Comparison of ENCODE assay signal across 8 mouse cellular contexts in the genomic region with DNA sequence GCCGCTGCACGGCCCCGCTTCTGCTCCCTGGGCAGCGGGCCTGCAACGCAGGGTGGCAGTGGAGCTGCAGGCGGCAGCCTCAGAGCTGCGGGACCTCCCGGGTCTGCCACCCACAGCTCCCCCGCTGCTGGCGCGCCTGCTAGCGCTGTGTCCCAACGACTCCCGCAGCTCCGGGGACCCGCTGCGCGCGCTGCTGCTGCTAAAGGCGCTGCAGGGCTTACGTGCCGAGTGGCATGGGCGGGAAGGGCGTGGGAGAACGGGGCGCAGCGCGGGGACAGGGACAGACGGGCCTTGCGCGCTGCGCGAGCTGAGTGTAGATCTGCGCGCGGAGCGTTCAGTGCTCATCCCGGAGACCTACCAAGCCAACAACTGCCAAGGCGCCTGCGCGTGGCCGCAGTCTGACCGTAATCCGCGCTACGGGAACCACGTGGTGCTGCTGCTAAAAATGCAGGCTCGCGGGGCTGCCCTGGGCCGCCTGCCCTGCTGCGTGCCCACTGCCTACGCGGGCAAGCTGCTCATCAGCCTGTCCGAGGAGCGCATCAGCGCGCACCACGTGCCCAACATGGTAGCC. TPM values are rescaled to one million over a fixed set of nuclear protein-coding genes. Genes with fewer than 3 reads are reported as not detected.
DNase-seq lines count a peak whose midpoint lies in the region; ATAC-seq and TF ChIP-seq lines count a peak whose summit lies in the region.

No protein-coding gene starts in this region.

- TF ChIP-seq POLR2A in brain, embryonic 14.5 days (IDR thresholded peaks at IDR 0.05; ENCODE audit: borderline replicate concordance, extremely low read depth, insufficient read depth, insufficient read length, poor library complexity, severe bottlenecking), result peak; percentile 21; the same call in 1 of the 2 replicates
- TF ChIP-seq POLR2A in myocyte (IDR thresholded peaks at IDR 0.05; ENCODE audit: insufficient read length, low read depth), result peak; percentile 45

- 1% methylated on average over 55 of the region's 58 CpGs for WGBS in forebrain, embryonic 12.5 days
- WGBS in heart, embryonic 15.5 days, result 1% methylated on average over 58 of the region's 58 CpGs
- 3% methylated on average over 58 of the region's 58 CpGs for WGBS in liver, embryonic 12.5 days (ENCODE audit: insufficient replicate concordance)
- 1% methylated on average over 52 of the region's 58 CpGs for WGBS in stomach, postnatal 0 days

- TF ChIP-seq EP300 in stomach, postnatal 0 days (optimal IDR thresholded peaks at IDR 0.05), result no peak

- H3K4me2 ChIP-seq in forebrain, embryonic 12.5 days, result peak overlapping the region; percentile 95
- H3K4me2 ChIP-seq in heart, embryonic 15.5 days, result peak overlapping the region; percentile 93
- peak overlapping the region; percentile 88 for H3K4me2 ChIP-seq in liver, embryonic 12.5 days
- H3K4me2 ChIP-seq in myocyte (ENCODE audit: low read depth), result no peak overlapping the region
- H3K4me2 ChIP-seq in stomach, postnatal 0 days (replicated peaks; ENCODE audit: low read depth), result peak overlapping the region; percentile 88

- H3K79me2 ChIP-seq in myocyte (ENCODE audit: control insufficient read depth, insufficient read depth), result no peaks in the 10 kb centered on the region

- peaks cover 38% of the 10 kb centered on the region for H3K36me3 ChIP-seq in forebrain, embryonic 12.5 days (replicated peaks)
- H3K36me3 ChIP-seq in heart, embryonic 15.5 days, result peaks cover 25% of the 10 kb centered on the region
- peaks cover 35% of the 10 kb centered on the region for H3K36me3 ChIP-seq in liver, embryonic 12.5 days
- H3K36me3 ChIP-seq in myocyte (ENCODE audit: control insufficient read depth, insufficient read depth), result peaks cover 3% of the 10 kb centered on the region
- H3K36me3 ChIP-seq in stomach, postnatal 0 days (ENCODE audit: control insufficient read depth, insufficient read depth, low read length), result peaks cover 21% of the 10 kb centered on the region

- peak overlapping the region; percentile 66 for H3K9ac ChIP-seq in forebrain, embryonic 12.5 days
- peak overlapping the region; percentile 60 for H3K9ac ChIP-seq in heart, embryonic 15.5 days
- peak overlapping the region; percentile 65 for H3K9ac ChIP-seq in liver, embryonic 12.5 days
- peak overlapping the region; percentile 58 for H3K9ac ChIP-seq in stomach, postnatal 0 days (ENCODE audit: low read length)

- H3K9me3 ChIP-seq in forebrain, embryonic 12.5 days, result no peaks in the 10 kb centered on the region
- no peaks in the 10 kb centered on the region for H3K9me3 ChIP-seq in heart, embryonic 15.5 days (replicated peaks)
- no peaks in the 10 kb centered on the region for H3K9me3 ChIP-seq in liver, embryonic 12.5 days (replicated peaks)
- no peaks in the 10 kb centered on the region for H3K9me3 ChIP-seq in stomach, postnatal 0 days (ENCODE audit: control insufficient read depth, low read length)

- DNase-seq in brain, embryonic 14.5 days (ENCODE audit: low read depth), result peak; percentile 94
- peak; percentile 82 for DNase-seq in kidney, postnatal 10 days
- peak; percentile 69 for DNase-seq in stomach, postnatal 0 days (ENCODE audit: low spot score)

- H3K27me3 ChIP-seq in forebrain, embryonic 12.5 days, result peaks cover 57% of the 10 kb centered on the region
- H3K27me3 ChIP-seq in heart, embryonic 15.5 days, result peaks cover 5% of the 10 kb centered on the region; the same call in 1 of the 2 replicates
- H3K27me3 ChIP-seq in liver, embryonic 12.5 days (replicated peaks), result peaks cover 61% of the 10 kb centered on the region
- H3K27me3 ChIP-seq in myocyte (ENCODE audit: control insufficient read depth, insufficient read depth, insufficient read length), result no peaks in the 10 kb centered on the region
- no peaks in the 10 kb centered on the region for H3K27me3 ChIP-seq in stomach, postnatal 0 days (ENCODE audit: control insufficient read depth, insufficient read depth, low read length)

- peak overlapping the region; percentile 52 for H3K4me3 ChIP-seq in forebrain, embryonic 12.5 days (replicated peaks)
- peak overlapping the region; percentile 54 for H3K4me3 ChIP-seq in heart, embryonic 15.5 days
- peak overlapping the region; percentile 56 for H3K4me3 ChIP-seq in liver, embryonic 12.5 days
- H3K4me3 ChIP-seq in myocyte, result no peak overlapping the region
- peak overlapping the region; percentile 43 for H3K4me3 ChIP-seq in stomach, postnatal 0 days (ENCODE audit: low read depth, low read length)

- peak overlapping the region; percentile 75 for H3K27ac ChIP-seq in forebrain, embryonic 12.5 days
- peak overlapping the region; percentile 86 for H3K27ac ChIP-seq in heart, embryonic 15.5 days
- peak overlapping the region; percentile 53; the same call in 1 of the 2 replicates for H3K27ac ChIP-seq in liver, embryonic 12.5 days
- H3K27ac ChIP-seq in stomach, postnatal 0 days (replicated peaks), result peak overlapping the region; percentile 49; the same call in 1 of the 2 replicates

- ATAC-seq in CD4-positive, CD25-positive, alpha-beta regulatory T cell, adult 4 months, result peak; percentile 64
- ATAC-seq in forebrain, embryonic 12.5 days (ENCODE audit: low FRiP score), result peak; percentile 85
- peak; percentile 76 for ATAC-seq in heart, embryonic 15.5 days (replicated peaks; ENCODE audit: insufficient number of reproducible peaks, insufficient read depth, low FRiP score, low read depth)
- ATAC-seq in liver, embryonic 12.5 days, result peak; percentile 11
- ATAC-seq in stomach, postnatal 0 days (ENCODE audit: low FRiP score, low TSS enrichment), result peak; percentile 54

- H3ac ChIP-seq in myocyte (ENCODE audit: control insufficient read depth, insufficient read length), result no peak overlapping the region

- no peak for TF ChIP-seq CTCF in brain, embryonic 14.5 days (IDR thresholded peaks at IDR 0.05; ENCODE audit: borderline replicate concordance, extremely low read depth, insufficient read depth, insufficient read length)
- TF ChIP-seq CTCF in stomach, postnatal 0 days (IDR thresholded peaks at IDR 0.05; ENCODE audit: low read depth), result 0 out of 2 replicates have a peak, but pooled peaks have one; percentile 10

- H3K4me1 ChIP-seq in forebrain, embryonic 12.5 days, result peaks cover 47% of the 10 kb centered on the region
- H3K4me1 ChIP-seq in heart, embryonic 15.5 days (replicated peaks), result peaks cover 56% of the 10 kb centered on the region
- H3K4me1 ChIP-seq in liver, embryonic 12.5 days, result peaks cover 60% of the 10 kb centered on the region
- H3K4me1 ChIP-seq in stomach, postnatal 0 days (replicated peaks; ENCODE audit: control insufficient read depth, insufficient read depth), result no peaks in the 10 kb centered on the region

RNA-seq across cellular contexts. Expression of a gene that starts 2.1 kb away (rescaled TPM):
- polyA plus RNA-seq in CD4-positive, CD25-positive, alpha-beta regulatory T cell, adult 4 months (2017; shearing (Covaris generic)), result not detected
- 1.7 and 2.1 TPM in 2 replicates for polyA plus RNA-seq in brain, embryonic 14.5 days (2012; rRNA removed)
- polyA plus RNA-seq in forebrain, embryonic 12.5 days (2016; fragmentation: Nextera tagmentation; extraction: Ambion mirVana), result 0.15 TPM in 1 of 2 replicates, not detected in the other
- polyA plus RNA-seq in heart, embryonic 15.5 days (2015; fragmentation: Nextera tagmentation; extraction: Ambion mirVana), result 0.16 and 0.19 TPM in 2 replicates
- 0.07 TPM in 1 of 2 replicates, not detected in the other for polyA plus RNA-seq in liver, embryonic 12.5 days (2016; fragmentation: Nextera tagmentation; extraction: Ambion mirVana)
- polyA plus RNA-seq in myocyte (2012; fragmentation: generic; extraction: Trizol), result 0.76 TPM
- polyA plus RNA-seq in stomach, postnatal 0 days (2015; fragmentation: Nextera tagmentation; extraction: Ambion mirVana), result 6.8 and 6.9 TPM in 2 replicates

RNA-seq across cellular contexts. Expression of a gene that starts 6.2 kb away (rescaled TPM):
- polyA plus RNA-seq in CD4-positive, CD25-positive, alpha-beta regulatory T cell, adult 4 months (2017; shearing (Covaris generic)), result not detected
- 0.21 and 0.45 TPM in 2 replicates for polyA plus RNA-seq in brain, embryonic 14.5 days (2012; rRNA removed)
- polyA plus RNA-seq in forebrain, embryonic 12.5 days (2016; fragmentation: Nextera tagmentation; extraction: Ambion mirVana), result 0.27 and 0.36 TPM in 2 replicates
- polyA plus RNA-seq in heart, embryonic 15.5 days (2015; fragmentation: Nextera tagmentation; extraction: Ambion mirVana), result 4.0 and 5.1 TPM in 2 replicates
- 0.18 and 0.46 TPM in 2 replicates for polyA plus RNA-seq in liver, embryonic 12.5 days (2016; fragmentation: Nextera tagmentation; extraction: Ambion mirVana)
- 343 TPM for polyA plus RNA-seq in myocyte (2012; fragmentation: generic; extraction: Trizol)
- 0.86 and 0.96 TPM in 2 replicates for polyA plus RNA-seq in stomach, postnatal 0 days (2015; fragmentation: Nextera tagmentation; extraction: Ambion mirVana)

RNA-seq across cellular contexts. Expression of a gene that starts 8.7 kb away (rescaled TPM):
- polyA plus RNA-seq in CD4-positive, CD25-positive, alpha-beta regulatory T cell, adult 4 months (2017; shearing (Covaris generic)), result 100 to 1,000 TPM; 106 to 120 TPM
- 88.7 and 125 TPM in 2 replicates for polyA plus RNA-seq in brain, embryonic 14.5 days (2012; rRNA removed)
- 152 and 156 TPM in 2 replicates for polyA plus RNA-seq in forebrain, embryonic 12.5 days (2016; fragmentation: Nextera tagmentation; extraction: Ambion mirVana)
- polyA plus RNA-seq in heart, embryonic 15.5 days (2015; fragmentation: Nextera tagmentation; extraction: Ambion mirVana), result 65.2 and 83.1 TPM in 2 replicates
- polyA plus RNA-seq in liver, embryonic 12.5 days (2016; fragmentation: Nextera tagmentation; extraction: Ambion mirVana), result 134 and 137 TPM in 2 replicates
- polyA plus RNA-seq in myocyte (2012; fragmentation: generic; extraction: Trizol), result 69.6 TPM
- polyA plus RNA-seq in stomach, postnatal 0 days (2015; fragmentation: Nextera tagmentation; extraction: Ambion mirVana), result 62.0 and 65.8 TPM in 2 replicates

RNA-seq across cellular contexts. Expression of a gene that starts 9.1 kb away (rescaled TPM):
- 10 to 100 TPM; 12.3 to 13.2 TPM for polyA plus RNA-seq in CD4-positive, CD25-positive, alpha-beta regulatory T cell, adult 4 months (2017; shearing (Covaris generic))
- 76.3 and 77.0 TPM in 2 replicates for polyA plus RNA-seq in brain, embryonic 14.5 days (2012; rRNA removed)
- polyA plus RNA-seq in forebrain, embryonic 12.5 days (2016; fragmentation: Nextera tagmentation; extraction: Ambion mirVana), result 77.1 and 89.4 TPM in 2 replicates
- polyA plus RNA-seq in heart, embryonic 15.5 days (2015; fragmentation: Nextera tagmentation; extraction: Ambion mirVana), result 38.3 and 48.3 TPM in 2 replicates
- 53.5 and 54.1 TPM in 2 replicates for polyA plus RNA-seq in liver, embryonic 12.5 days (2016; fragmentation: Nextera tagmentation; extraction: Ambion mirVana)
- 93.1 TPM for polyA plus RNA-seq in myocyte (2012; fragmentation: generic; extraction: Trizol)
- 27.7 and 31.8 TPM in 2 replicates for polyA plus RNA-seq in stomach, postnatal 0 days (2015; fragmentation: Nextera tagmentation; extraction: Ambion mirVana)

RNA-seq across cellular contexts. Expression of a gene that starts 19.3 kb away (rescaled TPM):
- 1,000 to 10,000 TPM; 1,727 to 2,219 TPM for polyA plus RNA-seq in CD4-positive, CD25-positive, alpha-beta regulatory T cell, adult 4 months (2017; shearing (Covaris generic))
- 685 and 1,025 TPM in 2 replicates for polyA plus RNA-seq in brain, embryonic 14.5 days (2012; rRNA removed)
- polyA plus RNA-seq in forebrain, embryonic 12.5 days (2016; fragmentation: Nextera tagmentation; extraction: Ambion mirVana), result 1,463 and 1,490 TPM in 2 replicates
- 1,772 and 2,077 TPM in 2 replicates for polyA plus RNA-seq in heart, embryonic 15.5 days (2015; fragmentation: Nextera tagmentation; extraction: Ambion mirVana)
- 1,528 and 1,635 TPM in 2 replicates for polyA plus RNA-seq in liver, embryonic 12.5 days (2016; fragmentation: Nextera tagmentation; extraction: Ambion mirVana)
- 1,349 TPM for polyA plus RNA-seq in myocyte (2012; fragmentation: generic; extraction: Trizol)
- polyA plus RNA-seq in stomach, postnatal 0 days (2015; fragmentation: Nextera tagmentation; extraction: Ambion mirVana), result 1,070 and 1,103 TPM in 2 replicates

Comparison
In these comparisons a context has a peak if more than half of its experiments do, and no peak if none do; other contexts are left out.
1. ATAC-seq: peak in every context shown above with its lines; median percentile 85 in forebrain, embryonic 12.5 days; 76 in heart, embryonic 15.5 days; 64 in CD4-positive, CD25-positive, alpha-beta regulatory T cell, adult 4 months; 54 in stomach, postnatal 0 days; 11 in liver, embryonic 12.5 days.
2. RNA of a gene that starts 6.2 kb away (polyA plus RNA-seq): 343 TPM in myocyte (single experiment); 4.0 to 5.1 TPM in heart, embryonic 15.5 days, 0.86 to 0.96 TPM in stomach, postnatal 0 days, 0.18 to 0.46 TPM in liver, embryonic 12.5 days, 0.27 to 0.36 TPM in forebrain, embryonic 12.5 days, 0.21 to 0.45 TPM in brain, embryonic 14.5 days and not detected in CD4-positive, CD25-positive, alpha-beta regulatory T cell, adult 4 months; every median in the first group is over 10 times any median in the second.
3. Peak in every context shown above with its lines, with median percentiles within 50 percentile points of each other: DNase-seq, H3K27ac ChIP-seq and H3K9ac ChIP-seq.